Mouse (Mus musculus): Measurements from ENCODE around the gene Wars2.

GRCm38 (mm10) chr3:99279718-99280117, 138.8 kb downstream of the Wars2 start:
- TF ChIP-seq POLR2A (IDR thresholded peaks at IDR 0.05; ENCODE audit: insufficient read length, low read depth) (no peak), SRF (IDR thresholded peaks at IDR 0.05; ENCODE audit: control insufficient read depth, insufficient read length, low read depth) (no peak), USF1 (IDR thresholded peaks at IDR 0.05; ENCODE audit: low read depth) (no peak), E2F4 (IDR thresholded peaks at IDR 0.05; ENCODE audit: insufficient read depth) (no peak)

All from myocyte (in vitro differentiated cells).